Mouse (Mus musculus) hindbrain, embryonic 13.5 days (tissue): ENCODE data around the gene 2410004P03Rik. TPM values are rescaled to one million over a fixed set of nuclear protein-coding genes. Genes with fewer than 3 reads are reported as not detected.
"Not testable (repeated sequence)": the region's sequence is repeated elsewhere in the genome, so short reads cannot be mapped to it uniquely, and the experiment has no call there.

Experiments used
- ATAC-seq: fragments of 200-750 bp; cut with Nextera tagmentation; 2 replicates; pipeline ENCODE4 v1.8.0; 2017; ENCODE audit warnings: moderate TSS enrichment; ENCODE audit not compliant: low FRiP score
- H3K27ac ChIP-seq: fragments of 300-500 bp; sonication (generic); 2 replicates; pipeline ENCODE4 v1.5.1; 2015; ENCODE audit warnings: inconsistent platforms, mild to moderate bottlenecking, moderate library complexity
- H3K27me3 ChIP-seq: fragments of 300-500 bp; sonication (generic); 2 replicates; pipeline ENCODE4 v1.6.1; 2015; ENCODE audit warnings: mild to moderate bottlenecking, inconsistent platforms
- H3K36me3 ChIP-seq: fragments of 300-500 bp; sonication (generic); 2 replicates; pipeline ENCODE4 v1.6.1; 2015; ENCODE audit warnings: mild to moderate bottlenecking, inconsistent platforms
- H3K4me1 ChIP-seq: fragments of 300-500 bp; sonication (generic); replicated peaks from 2 replicates; pipeline ENCODE4 v1.6.1; 2015; ENCODE audit warnings: inconsistent platforms
- H3K4me2 ChIP-seq: fragments of 300-500 bp; sonication (generic); 2 replicates; pipeline ENCODE4 v1.6.1; 2015; ENCODE audit warnings: inconsistent platforms, mild to moderate bottlenecking, moderate library complexity
- H3K4me3 ChIP-seq: fragments of 300-500 bp; sonication (generic); 2 replicates; pipeline ENCODE4 v1.5.1; 2015; ENCODE audit warnings: mild to moderate bottlenecking, inconsistent platforms
- H3K9ac ChIP-seq: fragments of 300-500 bp; sonication (generic); 2 replicates; pipeline ENCODE4 v1.6.1; 2015; ENCODE audit warnings: mild to moderate bottlenecking, inconsistent platforms
- H3K9me3 ChIP-seq: fragments of 300-500 bp; sonication (generic); 2 replicates; pipeline ENCODE4 v1.6.1; 2016; ENCODE audit warnings: inconsistent platforms
- WGBS: fragments of 180-500 bp; shearing (Covaris S2); methylation state at CpG from one replicate; pipeline ENCODE4 v1.1.7; 2015; 5-methylcytosine and 5-hydroxymethylcytosine counted together
- polyA plus RNA-seq: library from polyadenylated mRNA; unstranded; fragments of >200 nt; fragmentation: Nextera tagmentation; extraction: Ambion mirVana; gene quantifications from 2 replicates; pipeline ENCODE4 v1.2.1, GENCODE M21; 2015

Gene 2410004P03Rik
- polyA plus RNA-seq, 1 experiment from 2014 or later, result 4.8 TPM

DNA sequence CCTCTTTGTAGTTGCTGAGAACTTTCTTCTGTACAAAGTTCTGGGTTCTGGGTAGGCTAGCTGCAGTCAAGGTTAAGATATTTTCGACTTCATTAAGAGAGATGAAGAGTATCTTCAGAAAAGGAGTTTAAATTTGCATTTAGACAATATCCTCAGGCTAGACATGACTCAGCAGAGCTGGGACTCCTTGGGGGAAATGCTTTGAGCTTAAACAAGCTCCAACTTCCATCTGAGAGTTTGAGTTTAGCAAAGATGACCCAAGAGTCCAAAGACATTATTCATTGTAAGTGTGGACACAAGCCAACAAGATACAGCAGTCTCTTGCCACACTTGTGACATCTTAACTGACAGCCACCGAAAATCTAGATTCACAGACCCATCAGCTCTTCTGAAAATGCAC is 27.9 kb upstream of the 2410004P03Rik start:
- Histone ChIP-seq H3K9me3 (no peaks in the 10 kb centered on the region), H3K36me3 (no peaks in the 10 kb centered on the region), H3K9ac (no peak overlapping the region), H3K27ac (no peak overlapping the region), H3K4me2 (no peak overlapping the region), H3K4me1 (peaks cover 16% of the 10 kb centered on the region), H3K27me3 (peaks cover 17% of the 10 kb centered on the region; the same call in 1 of the 2 replicates), H3K4me3 (no peak overlapping the region)
- 70% methylated on average over 2 of the region's 2 CpGs for WGBS
- no peak for ATAC-seq

DNA sequence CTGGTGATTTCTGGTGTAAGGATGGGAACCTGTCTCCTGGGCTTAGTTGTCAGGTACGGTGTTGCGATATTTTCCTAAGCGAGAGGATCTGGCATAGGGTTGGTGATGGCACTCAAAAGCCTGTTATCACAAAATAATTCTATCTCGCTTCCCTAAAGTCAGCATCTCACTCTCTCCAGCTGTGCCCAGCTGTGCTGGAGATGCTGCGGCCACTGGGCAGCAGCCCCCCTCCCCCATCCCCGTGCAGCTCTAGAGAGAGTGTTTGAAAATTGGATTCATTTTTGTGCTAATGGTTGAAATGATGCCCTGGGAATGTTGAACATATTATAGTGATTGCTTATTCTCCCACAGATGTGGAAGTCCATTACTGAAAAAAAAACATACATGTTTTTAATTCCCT is 26.7 kb upstream of the 2410004P03Rik start:
- WGBS, result 79% methylated on average over 6 of the region's 6 CpGs
- H3K4me3 ChIP-seq, result no peak overlapping the region
- H3K27me3 ChIP-seq, result 0 out of 2 replicates have a peak, but pooled peaks cover 13% of the 10 kb centered on the region
- peaks cover 16% of the 10 kb centered on the region for H3K4me1 ChIP-seq
- ATAC-seq, result no peak
- no peak overlapping the region for H3K27ac ChIP-seq
- no peak overlapping the region for H3K9ac ChIP-seq
- no peak overlapping the region for H3K4me2 ChIP-seq
- no peaks in the 10 kb centered on the region for H3K9me3 ChIP-seq
- H3K36me3 ChIP-seq, result no peaks in the 10 kb centered on the region

DNA sequence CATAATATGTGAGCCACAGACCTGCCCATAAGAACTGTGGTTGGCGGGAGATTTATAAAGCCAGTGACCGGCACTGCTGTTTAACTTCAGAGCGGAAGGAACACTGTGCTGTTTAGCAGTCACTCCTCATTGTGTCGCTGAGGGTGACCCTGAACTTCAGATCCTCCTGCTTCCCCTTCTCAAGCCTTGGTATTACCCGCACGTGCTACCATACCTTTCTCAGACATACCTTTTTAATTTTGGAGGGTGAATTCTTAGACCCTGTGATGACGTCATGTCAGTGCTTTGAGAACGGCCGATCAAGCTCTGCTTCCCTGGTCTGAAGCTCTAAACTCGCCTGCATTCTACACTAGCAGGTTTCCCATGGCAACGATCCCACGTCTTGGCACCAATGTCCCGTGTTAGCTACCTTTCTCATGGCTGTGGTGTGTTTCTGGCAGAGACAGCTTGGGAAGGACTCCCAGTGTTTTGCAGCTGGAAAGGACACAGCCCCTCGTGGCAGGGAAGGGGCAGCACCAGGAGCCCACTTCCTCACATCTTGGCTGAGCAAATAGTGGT is 25.6 kb upstream of the 2410004P03Rik start:
- Histone ChIP-seq H3K4me3 (no peak overlapping the region), H3K9ac (no peak overlapping the region), H3K9me3 (no peaks in the 10 kb centered on the region), H3K4me1 (peaks cover 16% of the 10 kb centered on the region), H3K4me2 (no peak overlapping the region), H3K27me3 (0 out of 2 replicates have a peak, but pooled peaks cover 10% of the 10 kb centered on the region), H3K27ac (0 out of 2 replicates have a peak overlapping the region, but pooled peaks have one; percentile 23), H3K36me3 (no peaks in the 10 kb centered on the region)
- ATAC-seq, result no peak
- 62% methylated on average over 14 of the region's 14 CpGs for WGBS

DNA sequence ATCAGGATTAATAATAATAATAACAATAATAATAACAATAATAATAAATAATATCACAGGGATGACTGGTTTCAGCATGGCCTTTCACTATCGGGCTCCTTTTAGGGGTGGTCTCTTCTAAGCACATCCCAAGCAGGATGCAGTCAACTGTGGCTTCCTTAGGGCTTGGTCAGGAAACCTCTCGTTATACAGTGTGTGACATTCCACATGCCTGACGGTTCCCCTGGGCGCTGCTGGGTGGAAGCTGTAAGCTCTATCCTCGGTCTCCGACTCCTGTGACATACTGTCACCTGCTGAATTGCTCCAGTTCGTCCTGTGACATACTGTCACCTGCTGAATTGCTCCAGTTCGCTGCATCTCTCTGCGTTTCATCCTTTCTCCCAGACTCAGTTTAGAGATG is 25.0 kb upstream of the 2410004P03Rik start:
- no peaks in the 10 kb centered on the region for H3K36me3 ChIP-seq
- peaks cover 16% of the 10 kb centered on the region for H3K4me1 ChIP-seq
- H3K27ac ChIP-seq, result no peak overlapping the region
- ATAC-seq, result no peak
- 0 out of 2 replicates have a peak, but pooled peaks cover 11% of the 10 kb centered on the region for H3K27me3 ChIP-seq
- no peak overlapping the region for H3K4me3 ChIP-seq
- WGBS, result 47% methylated on average over 9 of the region's 9 CpGs
- H3K4me2 ChIP-seq, result no peak overlapping the region
- H3K9ac ChIP-seq, result no peak overlapping the region
- no peaks in the 10 kb centered on the region for H3K9me3 ChIP-seq

DNA sequence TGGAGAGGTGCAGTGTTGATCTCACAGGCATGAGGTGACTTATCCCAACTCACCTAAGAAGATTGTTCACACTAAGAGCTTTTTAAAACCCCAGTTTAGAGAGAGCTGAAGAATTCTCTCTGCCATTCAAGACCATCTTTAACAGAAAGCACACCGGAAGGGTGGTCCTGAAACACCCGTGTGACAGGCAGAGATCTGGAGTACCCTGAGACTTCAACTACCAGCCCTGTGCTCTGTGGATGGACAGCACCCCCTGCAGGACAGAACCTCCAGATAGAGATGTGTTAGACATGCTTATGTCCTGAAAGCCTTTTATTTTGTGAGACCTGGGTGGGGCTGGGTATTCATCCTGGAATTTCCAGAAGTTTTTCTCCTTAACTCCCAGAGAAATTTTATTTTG is 23.6 kb upstream of the 2410004P03Rik start:
- no peak overlapping the region for H3K9ac ChIP-seq
- no peak overlapping the region for H3K27ac ChIP-seq
- 64% methylated on average over 2 of the region's 2 CpGs for WGBS
- 0 out of 2 replicates have a peak, but pooled peaks cover 14% of the 10 kb centered on the region for H3K27me3 ChIP-seq
- peaks cover 16% of the 10 kb centered on the region for H3K4me1 ChIP-seq
- H3K9me3 ChIP-seq, result no peaks in the 10 kb centered on the region
- no peak overlapping the region for H3K4me3 ChIP-seq
- no peak overlapping the region for H3K4me2 ChIP-seq
- no peaks in the 10 kb centered on the region for H3K36me3 ChIP-seq
- ATAC-seq, result no peak

DNA sequence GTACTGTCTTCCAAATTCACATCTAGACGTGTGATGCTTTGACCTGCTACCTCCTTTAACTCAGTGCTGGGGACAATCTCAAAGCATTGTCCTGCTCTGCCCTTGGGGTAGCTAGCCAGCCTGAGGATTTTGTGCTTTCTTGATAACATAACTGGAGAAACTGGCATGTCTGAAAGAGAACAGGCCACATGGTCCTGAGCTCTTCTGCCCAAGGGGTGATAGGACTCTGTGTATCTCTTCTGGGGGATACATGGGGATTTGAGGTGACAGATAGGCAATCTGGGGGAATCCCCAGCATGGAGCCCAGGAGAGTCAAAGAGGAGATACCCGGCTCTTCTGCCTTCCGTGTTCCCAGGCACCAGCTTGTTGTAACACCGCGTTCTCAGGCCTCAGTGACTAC is 23.1 kb upstream of the 2410004P03Rik start:
- H3K27me3 ChIP-seq, result 0 out of 2 replicates have a peak, but pooled peaks cover 14% of the 10 kb centered on the region
- H3K9me3 ChIP-seq, result no peaks in the 10 kb centered on the region
- H3K4me3 ChIP-seq, result no peak overlapping the region
- WGBS, result 84% methylated on average over 5 of the region's 5 CpGs
- H3K36me3 ChIP-seq, result no peaks in the 10 kb centered on the region
- no peak overlapping the region for H3K27ac ChIP-seq
- no peak overlapping the region for H3K9ac ChIP-seq
- no peak overlapping the region for H3K4me2 ChIP-seq
- H3K4me1 ChIP-seq, result peaks cover 16% of the 10 kb centered on the region
- ATAC-seq, result no peak

DNA sequence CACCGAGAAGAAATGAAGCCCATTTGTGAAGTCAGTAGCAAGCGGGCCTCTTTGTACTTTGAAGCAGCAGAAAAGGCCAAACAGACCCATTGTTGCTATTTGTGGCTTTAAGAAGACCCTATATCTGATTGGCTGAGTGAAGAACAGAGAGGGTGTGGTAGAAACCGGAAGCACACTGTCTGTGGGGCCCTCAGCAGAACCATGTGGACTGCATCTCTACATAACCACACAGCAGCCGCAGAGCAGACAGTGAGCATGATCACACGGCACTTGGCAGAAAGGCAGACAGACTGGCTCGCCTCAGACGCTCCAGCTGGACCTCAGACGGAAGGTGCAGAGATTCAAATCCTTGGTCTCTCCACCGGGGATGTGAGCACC is 21.9 kb upstream of the 2410004P03Rik start:
- Histone ChIP-seq H3K27ac (no peak overlapping the region), H3K9ac (no peak overlapping the region), H3K4me3 (no peak overlapping the region), H3K4me2 (no peak overlapping the region), H3K27me3 (0 out of 2 replicates have a peak, but pooled peaks cover 14% of the 10 kb centered on the region), H3K9me3 (no peaks in the 10 kb centered on the region), H3K36me3 (no peaks in the 10 kb centered on the region), H3K4me1 (peaks cover 16% of the 10 kb centered on the region)
- 83% methylated on average over 9 of the region's 9 CpGs for WGBS
- ATAC-seq, result no peak; the same call in 1 of the 2 replicates

DNA sequence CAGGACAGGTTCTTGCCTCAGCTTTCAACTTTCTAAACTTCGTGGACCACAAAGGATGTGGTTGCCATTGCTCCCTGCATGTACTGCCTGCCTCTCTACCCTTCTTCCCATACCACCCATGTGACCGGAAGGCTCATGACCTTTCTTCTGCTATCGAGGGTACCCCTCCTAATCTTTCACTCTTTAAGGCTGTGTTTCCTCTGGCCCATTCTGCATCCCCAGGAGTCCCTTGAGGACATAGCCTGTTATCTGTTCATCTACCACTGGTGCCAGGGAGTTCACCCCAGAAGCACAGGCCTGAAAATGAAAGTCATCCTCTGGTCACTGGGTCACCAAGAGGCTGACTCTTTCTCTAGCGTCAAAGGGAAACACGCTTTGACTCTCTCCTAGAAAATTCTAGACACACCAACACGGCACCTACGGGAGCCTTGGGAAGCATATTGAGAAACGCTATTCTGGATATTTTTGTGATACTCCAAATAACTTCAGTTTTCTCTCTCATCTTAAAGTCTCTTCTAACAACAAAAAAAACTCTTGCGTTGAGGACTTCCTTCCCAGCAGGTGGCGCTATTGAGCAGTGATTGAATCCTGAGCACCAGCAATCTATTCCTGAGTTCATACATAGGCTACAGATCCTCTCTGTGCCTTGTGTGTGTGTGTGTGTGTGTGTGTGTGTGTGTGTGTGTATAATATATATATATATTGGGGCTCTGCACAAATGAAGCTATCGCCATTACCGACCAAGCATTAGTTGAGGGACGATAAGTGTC is 21.4 kb upstream of the 2410004P03Rik start:
- no peak overlapping the region for H3K4me2 ChIP-seq
- no peak overlapping the region for H3K4me3 ChIP-seq
- WGBS, result 45% methylated on average over 13 of the region's 13 CpGs
- 0 out of 2 replicates have a peak, but pooled peaks cover 14% of the 10 kb centered on the region for H3K27me3 ChIP-seq
- no peak overlapping the region for H3K27ac ChIP-seq
- H3K9me3 ChIP-seq, result no peaks in the 10 kb centered on the region
- H3K9ac ChIP-seq, result no peak overlapping the region
- H3K4me1 ChIP-seq, result peaks cover 14% of the 10 kb centered on the region
- H3K36me3 ChIP-seq, result no peaks in the 10 kb centered on the region
- ATAC-seq, result no peak

DNA sequence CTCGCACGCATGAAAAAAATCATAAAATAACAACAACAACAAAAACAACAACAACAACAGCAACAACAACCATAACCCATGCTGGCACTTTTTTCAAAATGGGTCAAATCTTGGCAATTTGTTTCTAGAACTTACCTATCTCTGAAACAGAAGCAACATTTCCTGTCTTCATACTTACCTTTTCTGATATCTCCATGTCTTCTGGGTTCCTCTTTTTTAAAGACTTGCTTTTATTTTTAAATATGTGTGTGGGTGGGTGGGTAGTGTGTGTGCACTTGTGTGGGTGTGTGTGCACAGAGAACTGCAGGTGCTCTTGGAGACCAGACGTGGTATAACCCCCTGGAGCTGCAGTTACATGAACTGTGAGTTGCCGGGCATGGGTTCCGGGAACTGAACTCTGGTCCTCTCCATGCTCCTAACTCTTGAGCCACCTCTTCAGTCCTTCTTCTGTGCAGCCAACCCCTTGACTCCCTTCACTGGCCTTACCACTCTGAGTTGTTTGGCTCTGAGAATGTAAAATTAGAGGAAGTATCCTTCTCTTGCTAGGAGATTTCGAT is 13.1 kb upstream of the 2410004P03Rik start:
- WGBS, result 91% methylated on average over 6 of the region's 6 CpGs
- Histone ChIP-seq H3K4me1 (no peaks in the 10 kb centered on the region), H3K9ac (no peak overlapping the region), H3K27ac (no peak overlapping the region), H3K36me3 (no peaks in the 10 kb centered on the region), H3K4me3 (no peak overlapping the region), H3K9me3 (no peaks in the 10 kb centered on the region), H3K27me3 (no peaks in the 10 kb centered on the region), H3K4me2 (no peak overlapping the region)
- no peak for ATAC-seq

DNA sequence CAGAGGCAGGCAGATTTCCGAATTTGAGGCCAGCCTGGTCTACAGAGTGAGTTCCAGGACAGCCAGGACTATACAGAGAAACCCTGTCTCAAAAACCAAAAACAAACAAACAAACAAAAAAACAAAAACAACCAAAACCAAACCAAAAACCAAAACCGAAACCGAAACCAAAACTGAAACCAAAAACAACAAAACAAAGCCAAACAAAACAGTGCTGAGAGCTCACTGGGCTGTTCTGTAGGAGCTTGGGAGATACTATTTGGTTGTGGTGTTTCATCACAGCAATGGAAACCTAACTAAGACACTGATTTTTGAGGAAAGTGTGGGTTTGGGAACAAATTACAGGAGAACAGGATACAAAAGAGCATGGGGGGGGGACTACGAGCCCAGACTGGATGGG is 10.6 kb upstream of the 2410004P03Rik start:
- Histone ChIP-seq H3K27me3 (no peaks in the 10 kb centered on the region), H3K4me2 (no peak overlapping the region), H3K9me3 (no peaks in the 10 kb centered on the region), H3K36me3 (no peaks in the 10 kb centered on the region), H3K4me1 (no peaks in the 10 kb centered on the region), H3K9ac (no peak overlapping the region), H3K4me3 (no peak overlapping the region), H3K27ac (no peak overlapping the region)
- ATAC-seq, result no peak
- 81% methylated on average over 4 of the region's 4 CpGs for WGBS

DNA sequence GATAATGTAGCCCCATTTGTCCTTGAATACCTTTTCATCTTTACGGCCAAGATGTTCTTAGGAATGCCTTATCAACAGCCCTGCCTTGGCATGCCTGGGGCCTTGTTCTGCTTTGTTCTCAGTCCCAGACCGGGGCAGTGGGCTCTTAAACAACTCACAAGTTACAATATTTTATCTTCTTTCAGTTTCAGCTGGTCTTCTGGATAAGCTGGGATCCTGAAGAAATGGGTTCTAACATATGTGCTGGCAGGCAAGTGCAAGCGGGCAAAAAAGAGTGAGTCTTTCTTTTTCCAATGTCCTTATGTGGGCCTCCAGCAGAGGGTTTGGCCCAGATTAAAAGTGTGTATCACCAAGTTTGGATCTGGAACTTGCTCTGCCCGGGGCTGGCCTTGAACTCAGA is 9.6 kb upstream of the 2410004P03Rik start:
- H3K9ac ChIP-seq, H3K9me3 ChIP-seq, ATAC-seq, H3K27ac ChIP-seq, H3K4me3 ChIP-seq, H3K4me2 ChIP-seq, H3K4me1 ChIP-seq, H3K36me3 ChIP-seq, H3K27me3 ChIP-seq: not testable (repeated sequence)
- 94% methylated on average over 4 of the region's 4 CpGs for whole genome bisulfite sequencing

DNA sequence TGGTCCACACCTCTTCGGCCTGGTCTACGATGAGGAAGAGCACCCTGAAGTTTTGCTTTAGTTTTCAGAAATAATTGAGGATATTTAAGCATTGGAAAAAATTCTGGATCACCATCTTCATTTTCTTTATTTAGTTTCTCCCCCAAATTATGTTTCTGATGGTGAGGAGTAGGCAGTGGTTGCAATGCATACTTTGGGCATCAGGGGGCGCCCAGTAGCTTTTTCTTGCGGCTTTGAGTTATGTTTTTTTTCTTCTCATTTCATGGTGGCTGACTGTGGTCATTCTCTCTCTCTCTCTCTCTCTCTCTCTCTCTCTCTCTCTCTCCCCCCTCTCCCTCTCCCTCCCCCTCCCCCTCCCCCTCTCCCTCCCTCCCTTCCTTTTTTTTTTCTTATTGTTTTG is 6.9 kb upstream of the 2410004P03Rik start:
- no peak overlapping the region for H3K4me2 ChIP-seq
- H3K4me3 ChIP-seq, result no peak overlapping the region
- ATAC-seq, result no peak
- no peaks in the 10 kb centered on the region for H3K9me3 ChIP-seq
- no peak overlapping the region for H3K27ac ChIP-seq
- H3K36me3 ChIP-seq, result no peaks in the 10 kb centered on the region
- no peaks in the 10 kb centered on the region for H3K4me1 ChIP-seq
- no peak overlapping the region for H3K9ac ChIP-seq
- WGBS, result 34% methylated on average over 4 of the region's 4 CpGs
- no peaks in the 10 kb centered on the region for H3K27me3 ChIP-seq
